Mouse (Mus musculus) neural tube, embryonic 13.5 days (tissue): ENCODE data around the gene Adamts10. TPM values are rescaled to one million over a fixed set of nuclear protein-coding genes. Genes with fewer than 3 reads are reported as not detected.

Source experiments
- polyA plus RNA-seq: library from polyadenylated mRNA; unstranded; fragments of >200 nt; fragmentation: Nextera tagmentation; extraction: Ambion mirVana; gene quantifications from 2 replicates; pipeline ENCODE4 v1.2.1, GENCODE M21; 2015

Gene Adamts10
- polyA plus RNA-seq, 1 experiment from 2014 or later, result 45.7 TPM

Other genes with a start within 250 kb of the Adamts10 start
- gene Zfp955b, start 234.7 kb upstream of the Adamts10 start, polyA plus RNA-seq, result 18.8 and 22.0 TPM in 2 replicates
- gene Zfp81, start 165.3 kb upstream of the Adamts10 start, polyA plus RNA-seq, result 12.9 and 15.2 TPM in 2 replicates
- gene Zfp101, start 129.6 kb upstream of the Adamts10 start, polyA plus RNA-seq, result 14.3 and 16.3 TPM in 2 replicates
- not detected in 2 replicates for gene Actl9, start 91.3 kb upstream of the Adamts10 start, polyA plus RNA-seq
- 3.4 and 3.7 TPM in 2 replicates for gene Myo1f, start 31.5 kb downstream of the Adamts10 start, polyA plus RNA-seq
- gene Zfp414, start 104.9 kb downstream of the Adamts10 start, polyA plus RNA-seq, result 52.2 and 59.8 TPM in 2 replicates
- gene Pram1, start 113.9 kb downstream of the Adamts10 start, polyA plus RNA-seq, result 0.36 and 0.80 TPM in 2 replicates
- gene Hnrnpm, start 162.7 kb downstream of the Adamts10 start, polyA plus RNA-seq, result 227 and 230 TPM in 2 replicates
- gene March2, start 194.5 kb downstream of the Adamts10 start, polyA plus RNA-seq, result 68.2 and 74.9 TPM in 2 replicates
- 455 and 504 TPM in 2 replicates for gene Rab11b, start 236.3 kb downstream of the Adamts10 start, polyA plus RNA-seq